Mouse (Mus musculus) cerebellum, adult 2 months (tissue): ENCODE measurements around the gene Xrcc3. TPM values are rescaled to one million over a fixed set of nuclear protein-coding genes. Genes with fewer than 3 reads are reported as not detected.

Source experiments
- DNase-seq, 2 experiments: peaks; one replicate each; pipeline ENCODE4 v3.0.0; 2021
- H3K27ac ChIP-seq: fragments of 200-500 bp; 2 replicates; pipeline ENCODE4 v1.5.1; 2012; ENCODE audit warnings: low read length, control low read depth, inconsistent platforms; ENCODE audit not compliant: insufficient read depth
- H3K27me3 ChIP-seq: fragments of 200-500 bp; 2 replicates; pipeline ENCODE4 v1.6.1; 2012; ENCODE audit warnings: inconsistent platforms, mild to moderate bottlenecking, low read length, moderate library complexity; ENCODE audit not compliant: control insufficient read depth, insufficient read depth
- H3K4me1 ChIP-seq: fragments of 200-500 bp; 2 replicates; pipeline ENCODE4 v1.6.1; 2011; ENCODE audit warnings: low read length; ENCODE audit not compliant: control insufficient read depth, insufficient read depth
- H3K4me3 ChIP-seq: fragments of 200-500 bp; replicated peaks from 2 replicates; pipeline ENCODE3; 2011; ENCODE audit warnings: mild to moderate bottlenecking, low read depth, low read length, control low read depth; ENCODE audit not compliant: insufficient read depth
- CTCF ChIP-seq: fragments of 200-500 bp; IDR thresholded peaks from 2 replicates; pipeline ENCODE4 v1.5.1; 2011; ENCODE audit warnings: low read depth, mild to moderate bottlenecking, control low read depth, low read length, moderate library complexity, borderline replicate concordance; ENCODE audit not compliant: insufficient read depth
- POLR2A ChIP-seq: fragments of 200-500 bp; IDR thresholded peaks from 2 replicates; pipeline ENCODE4 v1.6.1; 2011; ENCODE audit warnings: low read length, control low read depth, borderline replicate concordance; ENCODE audit not compliant: insufficient read depth
- WGBS: fragments of 180-500 bp; shearing (Covaris S2); methylation state at CpG from one replicate; pipeline ENCODE4 v1.1.7; 2018; 5-methylcytosine and 5-hydroxymethylcytosine counted together
- polyA plus RNA-seq: library from polyadenylated mRNA; depleted of rRNA; stranded (reverse); fragments of >200 nt; gene quantifications from 2 replicates; pipeline ENCODE4 v1.2.3, GENCODE M21; 2012

Gene Xrcc3
- polyA plus RNA-seq, 1 experiment: 19.2 TPM

GRCm38 (mm10) chr12:111845953-111846352 is 32.3 kb upstream of the Xrcc3 start:
- TF ChIP-seq POLR2A (no peak), CTCF (no peak)
- Histone ChIP-seq H3K4me1 (peaks cover 7% of the 10 kb centered on the region), H3K27ac (no peak overlapping the region), H3K4me3 (no peak overlapping the region), H3K27me3 (no peaks in the 10 kb centered on the region)
- 96% methylated on average over 4 of the region's 4 CpGs for WGBS
- no peak for DNase-seq

DNA sequence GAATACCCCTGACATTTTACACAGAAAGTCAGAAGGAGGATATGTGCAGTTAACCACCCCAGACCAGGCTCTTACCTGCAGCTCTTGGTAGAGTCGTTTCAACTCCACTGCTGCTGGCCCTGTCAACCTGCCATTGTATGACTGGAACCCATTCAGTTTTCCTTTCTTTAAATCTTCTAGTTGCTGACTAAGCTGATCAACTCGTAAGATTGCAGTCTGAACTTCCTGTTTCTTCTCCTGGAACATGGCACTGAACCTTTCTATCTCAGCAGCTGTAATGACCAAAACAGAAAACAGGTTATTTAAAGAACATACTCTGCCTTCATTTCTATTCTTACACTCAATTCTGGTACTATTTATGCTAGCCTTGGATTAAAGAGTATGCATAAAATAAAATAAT is 29.8 kb upstream of the Xrcc3 start:
- no peak for DNase-seq
- H3K27ac ChIP-seq: no peak overlapping the region
- no peaks in the 10 kb centered on the region for H3K27me3 ChIP-seq
- H3K4me3 ChIP-seq: no peak overlapping the region
- TF ChIP-seq CTCF (no peak), POLR2A (no peak)
- H3K4me1 ChIP-seq: peaks cover 4% of the 10 kb centered on the region
- 71% methylated on average over 2 of the region's 2 CpGs for WGBS

DNA sequence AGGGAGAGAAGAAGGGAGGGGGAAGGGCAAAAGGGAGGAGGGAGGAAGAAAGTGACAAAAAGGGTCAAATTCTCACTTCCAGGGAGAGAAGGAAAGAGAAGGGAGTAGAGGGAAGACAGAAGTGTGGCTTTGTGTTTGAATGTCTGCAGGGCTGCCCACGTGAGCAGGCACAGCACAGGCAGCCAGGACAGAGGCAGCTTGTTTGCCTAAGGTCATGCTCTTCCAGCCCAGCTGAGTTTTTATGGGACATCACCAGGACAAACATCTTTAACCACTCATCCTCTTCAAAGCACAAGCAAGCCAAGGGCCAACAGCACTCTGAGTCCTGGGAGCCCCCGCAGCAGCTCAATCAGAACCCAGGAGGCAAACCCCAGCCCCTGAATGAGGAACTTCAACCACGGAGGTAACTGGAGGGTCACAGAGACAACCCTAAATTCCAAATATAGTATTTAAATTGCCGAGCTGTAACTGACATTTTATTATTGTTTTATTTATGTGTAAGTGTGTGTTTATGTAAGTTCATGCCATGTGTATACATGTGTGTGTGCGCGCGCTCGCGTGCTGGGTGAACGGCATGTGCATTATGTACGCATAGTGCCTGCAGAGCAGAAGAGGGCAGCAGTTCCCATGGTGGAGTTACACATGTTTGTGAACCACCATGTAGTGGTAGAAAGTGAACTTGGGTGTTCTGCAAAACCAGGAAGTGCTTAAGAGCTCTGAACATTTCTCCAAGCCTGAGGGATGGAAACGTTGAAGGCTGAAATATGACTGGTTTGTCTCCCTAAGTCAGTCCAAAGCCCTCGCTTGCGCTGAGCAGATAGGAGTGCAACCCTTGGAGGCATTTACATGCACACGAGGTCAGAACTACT is 29.1 kb upstream of the Xrcc3 start:
- Histone ChIP-seq H3K4me3 (no peak overlapping the region), H3K27ac (no peak overlapping the region), H3K27me3 (no peaks in the 10 kb centered on the region), H3K4me1 (no peaks in the 10 kb centered on the region)
- 89% methylated on average over 15 of the region's 15 CpGs for WGBS
- TF ChIP-seq CTCF (no peak), POLR2A (no peak)
- no peak for DNase-seq

DNA sequence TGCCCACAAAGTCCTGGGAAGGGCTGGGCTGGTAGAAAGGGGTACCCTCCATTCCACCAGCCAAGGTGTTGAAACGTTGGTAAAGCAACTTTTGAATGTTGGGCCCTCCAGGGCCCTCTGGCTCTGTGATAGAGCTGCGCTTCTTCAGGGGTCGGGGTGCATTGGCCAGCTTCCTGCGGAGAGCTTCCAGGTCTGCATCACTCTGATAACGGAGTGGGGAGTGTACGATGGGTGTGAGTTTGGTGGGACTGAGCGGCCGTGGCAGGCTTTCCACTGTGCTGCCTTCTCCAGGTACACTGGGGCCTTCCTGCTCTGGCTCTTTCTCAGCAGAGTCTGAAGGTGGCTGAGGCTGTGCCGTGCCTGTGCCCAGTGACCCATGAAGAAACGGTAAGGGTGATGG is 19.8 kb upstream of the Xrcc3 start:
- 90% methylated on average over 10 of the region's 10 CpGs for WGBS
- Histone ChIP-seq H3K4me1 (peaks cover 15% of the 10 kb centered on the region), H3K27me3 (no peaks in the 10 kb centered on the region), H3K27ac (no peak overlapping the region), H3K4me3 (no peak overlapping the region)
- TF ChIP-seq POLR2A (no peak), CTCF (no peak)
- DNase-seq: no peak

GRCm38 (mm10) chr12:111832643-111833042 is 19.0 kb upstream of the Xrcc3 start:
- 57% methylated on average over 5 of the region's 5 CpGs for WGBS
- Histone ChIP-seq H3K4me3 (no peak overlapping the region), H3K4me1 (peaks cover 15% of the 10 kb centered on the region), H3K27ac (no peak overlapping the region), H3K27me3 (no peaks in the 10 kb centered on the region)
- TF ChIP-seq CTCF: no peak
- no peak for TF ChIP-seq POLR2A
- no peak for DNase-seq

GRCm38 (mm10) chr12:111830375-111830774 is 16.7 kb upstream of the Xrcc3 start:
- Histone ChIP-seq H3K27me3 (no peaks in the 10 kb centered on the region), H3K4me3 (no peak overlapping the region), H3K27ac (no peak overlapping the region), H3K4me1 (peaks cover 15% of the 10 kb centered on the region)
- TF ChIP-seq POLR2A (no peak), CTCF (no peak)
- DNase-seq: no peak
- WGBS: 60% methylated on average over 10 of the region's 10 CpGs

DNA sequence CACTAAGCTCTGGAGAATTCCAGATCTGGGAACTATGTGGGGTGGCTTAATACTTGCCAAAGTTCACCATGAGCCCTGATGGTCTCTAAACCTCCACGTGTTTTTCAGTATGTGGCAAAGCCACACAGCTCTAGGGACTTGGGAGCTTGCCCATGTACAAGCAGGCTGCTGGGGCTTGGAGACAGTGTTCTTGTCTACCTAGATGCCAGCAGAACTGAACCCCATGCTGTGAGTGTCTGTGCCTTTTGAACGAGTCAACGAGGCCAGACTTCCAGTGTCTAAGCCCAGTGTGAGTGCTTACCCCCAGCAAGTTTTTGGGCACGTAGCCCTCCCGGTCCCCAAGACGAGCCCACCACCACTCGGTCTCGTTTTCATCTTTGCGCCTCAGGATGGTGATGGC is 16.3 kb upstream of the Xrcc3 start:
- TF ChIP-seq POLR2A (no peak), CTCF (no peak)
- Histone ChIP-seq H3K4me1 (peaks cover 15% of the 10 kb centered on the region), H3K27me3 (no peaks in the 10 kb centered on the region), H3K4me3 (no peak overlapping the region), H3K27ac (no peak overlapping the region)
- DNase-seq: peak; percentile 61 to 76
- WGBS: 14% methylated on average over 9 of the region's 9 CpGs

DNA sequence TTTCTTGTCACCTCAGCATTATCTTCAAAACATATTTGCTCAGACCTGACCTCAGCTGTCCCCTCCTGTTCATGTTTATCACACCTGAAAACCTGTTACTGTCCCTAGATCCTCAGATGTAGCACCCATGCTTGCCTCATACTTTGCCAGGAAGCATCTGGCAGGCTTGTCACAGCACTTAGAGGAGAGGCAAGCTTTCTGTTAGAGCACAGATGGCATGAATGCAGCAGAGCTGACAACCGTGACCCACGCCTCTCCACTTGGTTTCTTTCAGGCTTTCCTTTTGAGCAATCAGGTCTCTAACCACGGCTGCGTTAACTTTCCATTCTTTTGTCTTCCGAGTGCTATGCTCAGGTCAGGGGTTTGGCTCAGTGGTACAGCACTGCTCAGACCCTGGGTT is 15.8 kb upstream of the Xrcc3 start:
- H3K27ac ChIP-seq: no peak overlapping the region
- 20% methylated on average over 5 of the region's 5 CpGs for WGBS
- TF ChIP-seq CTCF (no peak), POLR2A (no peak)

More for the DNA sequence above, 15.8 kb upstream of the Xrcc3 start:
- H3K4me1 ChIP-seq: peaks cover 15% of the 10 kb centered on the region
- no peak for DNase-seq
- H3K27me3 ChIP-seq: no peaks in the 10 kb centered on the region
- H3K4me3 ChIP-seq: no peak overlapping the region
